Mouse (Mus musculus): Measurements from ENCODE around the gene Galk2.

The Galk2 gene

DNA sequence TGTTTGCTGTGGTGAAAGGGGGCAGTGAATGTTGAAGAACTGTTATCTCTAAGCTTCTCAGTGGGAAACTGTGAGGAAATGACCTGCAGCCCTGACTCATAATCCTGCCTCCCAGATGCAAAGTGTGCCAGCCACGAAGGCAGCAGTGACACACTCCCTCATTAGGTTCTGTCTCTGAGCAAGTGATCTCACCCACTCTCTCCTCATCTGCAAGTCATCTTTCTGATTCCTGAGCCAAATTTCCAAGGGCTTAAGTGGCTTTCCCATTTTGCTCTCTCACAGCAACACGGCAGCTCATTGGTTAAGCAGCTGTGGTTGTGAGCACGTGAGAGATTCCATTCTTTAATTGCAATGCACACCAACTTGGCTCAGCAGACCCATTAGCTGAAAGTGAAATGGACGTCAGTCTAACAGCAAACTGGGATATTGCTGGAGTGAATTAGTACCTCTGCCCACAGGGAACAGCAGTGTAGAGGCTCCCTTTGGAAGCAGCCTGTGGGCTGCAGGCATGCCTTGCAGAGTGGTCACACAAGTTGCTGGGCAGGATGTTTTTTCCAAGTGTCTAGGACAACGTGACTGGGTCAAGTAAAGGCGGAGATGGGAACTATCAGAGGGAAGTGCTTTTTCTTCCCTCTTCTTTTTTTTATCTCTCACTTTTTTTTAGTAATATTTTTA is 82.3 kb downstream of the Galk2 start:
- DNase-seq (ENCODE audit: low read depth, low spot score) = no peak

DNA sequence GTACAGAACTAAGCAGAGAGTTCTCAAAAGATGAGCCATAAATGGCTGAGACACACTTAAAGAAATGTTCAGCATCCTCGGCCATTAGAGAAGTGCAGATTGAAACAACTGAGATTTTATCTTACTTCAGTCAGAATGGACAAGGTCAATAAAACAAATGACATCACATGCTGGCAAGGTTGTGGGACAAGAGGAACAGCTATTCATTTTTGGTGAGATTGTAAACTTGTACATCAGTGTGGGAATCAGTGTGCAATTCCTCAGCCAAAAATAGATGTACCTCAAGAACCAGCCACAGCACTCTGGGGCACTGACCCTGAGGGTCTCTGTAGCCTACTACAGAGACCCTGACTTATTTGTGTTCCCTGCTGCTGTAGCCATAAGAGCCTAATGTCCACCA is 84.4 kb downstream of the Galk2 start:
- no peak for DNase-seq (ENCODE audit: low read depth, low spot score)

DNA sequence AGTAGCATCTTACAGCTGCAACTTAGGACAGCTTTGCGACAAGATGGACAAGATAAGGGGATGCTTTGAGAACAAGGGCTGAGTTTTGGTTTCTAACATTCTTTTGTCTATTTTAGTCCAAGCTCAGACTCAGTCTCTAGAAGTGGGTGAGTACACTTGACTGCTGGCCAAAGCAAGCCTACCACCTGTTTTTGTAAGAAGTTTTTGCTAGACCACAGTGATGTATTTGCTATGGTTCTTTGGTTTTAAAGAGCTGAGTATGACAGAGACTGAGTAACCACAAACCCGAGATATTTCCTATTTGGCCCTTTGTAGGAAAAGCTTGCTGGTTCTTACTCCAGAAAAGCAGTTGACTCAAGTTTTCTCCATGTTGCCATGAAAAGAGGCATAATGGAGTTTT is 89.3 kb downstream of the Galk2 start:
- DNase-seq (ENCODE audit: low read depth, low spot score) = no peak

DNA sequence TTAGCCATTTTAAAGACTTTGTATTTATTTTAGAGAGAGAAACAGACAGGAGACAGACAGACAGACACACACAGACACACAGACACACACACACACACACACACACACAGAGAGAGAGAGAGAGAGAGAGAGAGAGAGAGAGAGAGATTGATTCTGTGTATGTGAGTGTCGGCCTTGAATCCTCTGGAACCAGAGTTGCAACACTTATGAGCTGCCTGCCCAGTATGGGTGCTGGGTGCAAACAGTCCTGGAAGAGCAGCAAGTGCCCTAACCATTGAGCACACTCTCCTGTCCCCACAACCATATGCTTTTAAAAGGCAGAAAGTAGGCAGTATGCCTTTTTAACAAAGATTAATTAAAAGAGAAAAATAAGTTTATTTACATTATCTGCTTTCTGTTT is 109.9 kb downstream of the Galk2 start:
- no peak for DNase-seq (ENCODE audit: low read depth, low spot score)

DNA sequence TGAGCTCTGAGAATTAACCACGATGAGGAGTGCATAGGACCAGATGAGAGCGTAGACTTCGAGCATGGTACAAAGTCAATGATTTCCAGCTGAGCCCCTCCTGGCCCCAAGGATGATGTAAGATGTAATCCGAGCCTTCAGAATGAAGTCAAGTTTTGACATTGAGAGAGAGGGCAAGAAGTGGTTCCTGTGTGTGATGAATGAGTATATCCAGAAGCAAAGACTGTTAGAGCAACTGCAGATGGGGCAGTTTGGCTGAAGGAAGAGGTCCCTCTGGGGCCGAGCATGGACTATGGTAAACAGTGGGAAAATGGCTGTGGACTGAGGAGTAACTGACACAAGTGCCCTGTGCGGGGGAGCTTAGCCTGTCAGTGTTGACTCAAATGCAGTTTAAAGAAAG is 114.3 kb downstream of the Galk2 start:
- peak; percentile 56 for DNase-seq (ENCODE audit: low read depth, low spot score)

DNA sequence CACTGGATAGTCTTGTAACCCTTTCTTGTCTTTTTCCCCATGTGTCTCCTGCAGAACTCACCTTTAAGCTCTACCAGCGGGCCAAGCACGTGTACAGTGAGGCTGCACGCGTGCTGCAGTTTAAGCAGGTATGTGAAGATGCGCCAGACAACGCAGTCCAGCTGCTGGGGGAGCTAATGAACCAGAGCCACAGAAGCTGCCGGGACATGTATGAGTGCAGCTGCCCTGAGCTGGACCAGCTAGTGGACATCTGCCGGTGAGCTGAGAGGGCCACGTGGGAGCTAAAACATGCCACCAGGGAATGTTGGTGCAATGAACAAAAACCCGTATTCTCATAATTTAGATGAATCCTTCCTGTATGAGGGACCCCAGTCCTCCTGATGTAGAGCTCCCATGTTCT is 116.3 kb downstream of the Galk2 start:
- no peak for DNase-seq (ENCODE audit: low read depth, low spot score)

DNA sequence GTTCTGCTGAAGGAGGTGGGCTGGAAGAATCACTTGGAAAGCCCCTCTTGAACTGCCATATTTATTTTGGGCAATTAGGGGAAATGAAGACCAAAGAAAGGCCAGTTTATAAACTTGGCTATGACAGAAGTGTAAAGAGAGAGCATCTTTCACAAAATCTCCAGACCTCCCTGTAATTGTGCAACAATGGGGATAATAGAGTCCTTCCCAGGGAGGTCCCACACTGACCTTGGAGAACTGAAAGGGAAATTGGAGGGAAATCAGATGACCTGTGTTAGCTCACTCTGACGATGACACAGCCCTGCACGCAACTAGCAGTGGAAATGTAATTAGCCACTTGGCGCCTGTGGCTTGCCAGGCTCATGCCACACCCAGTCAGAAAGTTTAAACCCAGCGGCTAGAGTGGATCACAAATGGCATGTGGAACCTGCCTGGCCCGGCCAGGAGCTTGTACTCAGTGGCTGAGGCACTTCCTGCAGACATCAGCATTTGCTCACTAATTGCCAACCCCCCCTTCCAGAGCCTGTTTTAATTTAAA is 117.0 kb downstream of the Galk2 start:
- no peak for DNase-seq (ENCODE audit: low read depth, low spot score)

DNA sequence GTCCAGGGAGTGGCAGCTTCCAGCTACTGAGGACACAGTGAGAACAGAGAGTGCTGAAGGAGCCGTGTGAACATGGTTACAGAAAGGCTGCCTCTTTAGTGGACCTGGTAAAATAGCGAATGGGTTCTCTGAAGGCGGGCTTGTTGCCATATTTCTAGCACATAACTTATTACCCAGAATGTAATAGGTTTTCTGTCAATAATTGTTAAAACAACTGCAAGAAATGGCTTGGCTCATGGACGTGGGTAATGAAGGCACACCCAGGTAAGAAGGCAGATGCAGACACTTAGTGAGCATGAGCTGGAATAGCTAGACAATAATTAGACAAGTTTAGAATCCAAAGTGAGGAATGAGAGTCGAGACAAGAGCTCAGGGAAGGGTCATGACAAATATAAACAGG is 143.4 kb downstream of the Galk2 start:
- DNase-seq (ENCODE audit: low read depth, low spot score) = no peak

DNA sequence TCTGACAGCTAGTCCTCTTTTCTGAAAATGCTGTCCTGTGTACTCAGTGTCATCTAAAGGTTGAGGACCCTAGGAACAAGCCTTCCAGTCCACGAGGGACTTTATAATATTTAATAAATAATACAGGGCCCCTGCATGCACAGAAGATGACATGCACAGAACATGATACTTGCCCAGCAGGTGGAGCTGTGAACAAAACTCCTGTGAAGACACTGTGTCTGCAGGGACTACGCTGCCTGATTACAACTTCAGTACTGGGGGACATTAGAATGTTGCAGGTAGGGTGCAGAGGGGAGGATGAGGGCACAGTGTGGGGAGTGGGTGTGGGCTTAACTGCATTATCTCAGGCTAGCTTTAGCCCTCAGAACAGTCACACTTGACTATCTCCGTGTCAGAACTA is 147.2 kb downstream of the Galk2 start:
- no peak for DNase-seq (ENCODE audit: low read depth, low spot score)

DNA sequence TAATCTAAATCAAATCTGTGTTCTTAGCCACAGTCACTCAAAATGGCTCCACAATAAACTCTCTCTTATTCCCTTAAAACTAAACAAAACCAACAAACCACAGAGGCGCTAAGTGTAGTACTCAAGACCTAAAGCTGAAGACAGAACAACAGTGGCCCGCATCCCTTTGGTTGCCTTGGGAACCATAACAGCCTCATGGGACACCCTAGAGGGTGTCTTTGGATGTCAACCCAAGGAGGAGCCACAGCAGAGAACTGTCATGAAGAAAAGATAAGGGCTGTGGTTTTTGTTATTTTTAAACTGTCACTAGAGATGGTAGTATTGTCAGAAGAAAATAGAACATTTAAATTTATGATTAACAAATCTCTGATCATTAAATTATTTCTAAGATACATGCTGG is 147.8 kb downstream of the Galk2 start:
- DNase-seq (ENCODE audit: low read depth, low spot score) = no peak

DNA sequence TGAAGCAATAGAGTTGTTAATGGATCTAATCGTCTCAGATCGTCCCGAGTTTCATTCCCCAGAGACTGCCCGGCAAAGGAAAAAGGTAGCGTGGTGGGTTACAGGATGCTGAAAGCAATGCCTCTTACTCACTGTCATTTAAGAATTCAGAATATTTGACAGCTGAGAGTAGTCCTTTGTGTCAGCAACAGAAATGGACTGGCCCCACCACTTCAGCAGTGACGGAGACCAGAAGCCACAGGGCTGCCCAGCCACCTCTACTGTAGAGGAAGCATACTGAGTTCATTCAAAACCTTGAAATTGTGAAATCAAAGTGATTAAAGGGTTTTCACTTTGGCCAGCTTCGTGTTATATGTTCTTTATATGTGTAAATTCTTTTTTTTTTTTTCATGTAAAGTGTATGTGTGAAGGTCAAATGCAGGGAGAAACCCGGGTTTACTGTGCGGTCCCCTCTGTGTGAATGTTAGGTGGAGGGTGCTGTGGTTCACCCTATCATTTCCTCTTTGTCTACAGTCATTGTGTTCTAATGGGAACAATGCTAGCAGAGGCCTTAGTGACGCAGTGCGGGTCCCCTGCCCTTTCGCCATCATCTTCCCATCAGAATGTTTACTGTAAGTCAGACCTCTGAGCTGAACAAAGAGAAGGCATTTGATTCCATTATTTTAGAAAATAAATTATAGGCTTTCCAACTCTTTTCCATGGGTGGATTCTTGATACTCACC is 156.2 kb downstream of the Galk2 start:
- no peak for DNase-seq (ENCODE audit: low read depth, low spot score)

DNA sequence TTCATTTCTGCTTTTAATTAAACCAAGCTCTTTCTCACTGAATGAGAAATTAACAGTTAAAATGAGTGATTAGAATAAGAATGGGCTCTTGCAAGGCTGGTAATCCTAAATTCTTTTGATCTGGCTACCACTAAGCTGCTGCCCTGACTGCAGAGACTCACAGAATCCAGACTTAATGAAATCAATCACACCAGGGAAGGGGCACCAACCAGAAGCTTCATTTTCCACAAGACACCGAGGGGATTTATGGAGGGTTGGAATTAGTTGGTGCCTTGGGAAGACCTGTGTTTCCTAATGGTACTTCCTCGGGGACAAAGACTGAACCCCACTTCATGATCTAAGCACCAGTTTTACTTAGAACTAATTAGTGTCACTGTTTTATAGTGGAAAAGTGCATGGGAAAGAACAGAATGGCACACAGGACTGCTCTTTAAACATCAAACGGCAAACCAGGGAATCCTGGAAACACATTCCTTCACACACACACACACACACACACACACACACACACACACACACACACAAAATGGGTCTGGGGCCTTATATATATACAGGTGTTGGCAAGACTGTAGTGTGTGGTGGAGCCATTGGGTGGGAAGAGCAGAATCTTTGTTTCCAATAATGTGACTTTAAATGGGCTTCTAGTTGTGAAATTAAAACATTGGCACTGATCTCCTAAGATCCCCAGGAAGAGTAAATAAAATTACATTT is 157.0 kb downstream of the Galk2 start:
- DNase-seq (ENCODE audit: low read depth, low spot score) = no peak

DNA sequence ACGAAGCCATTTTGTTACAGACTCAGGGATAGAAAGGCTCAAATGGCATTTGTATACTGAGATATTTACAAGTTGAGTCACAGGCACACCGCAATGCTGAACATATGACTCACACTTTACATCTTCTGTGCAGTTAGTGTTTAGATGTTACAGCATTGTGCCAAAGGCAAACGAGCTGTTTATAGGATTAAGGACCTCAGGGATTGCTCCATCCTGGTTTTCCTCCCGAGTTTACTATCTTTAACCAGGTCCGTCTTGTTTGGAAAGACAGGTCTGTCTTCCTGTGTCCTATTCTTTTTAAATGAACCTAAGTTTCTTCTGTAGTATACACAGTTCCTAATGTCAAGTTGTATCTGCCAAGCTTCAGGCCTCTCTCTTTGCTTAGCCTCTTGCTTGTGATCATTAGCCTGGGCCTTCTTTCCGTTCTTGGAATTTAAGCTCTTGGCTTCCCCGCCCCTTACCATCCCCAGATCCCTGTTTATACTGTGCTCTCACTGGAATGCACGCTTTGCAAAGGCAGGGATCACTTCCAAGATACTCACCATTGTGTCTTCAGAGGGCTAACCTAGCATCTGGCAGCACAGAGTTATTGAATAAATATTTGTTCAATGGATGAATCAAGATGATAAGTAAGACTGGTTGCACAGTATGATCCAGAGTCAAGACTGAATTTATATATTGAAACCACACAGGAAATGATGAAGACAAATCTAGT is 172.4 kb downstream of the Galk2 start:
- DNase-seq (ENCODE audit: low read depth, low spot score) = no peak

DNA sequence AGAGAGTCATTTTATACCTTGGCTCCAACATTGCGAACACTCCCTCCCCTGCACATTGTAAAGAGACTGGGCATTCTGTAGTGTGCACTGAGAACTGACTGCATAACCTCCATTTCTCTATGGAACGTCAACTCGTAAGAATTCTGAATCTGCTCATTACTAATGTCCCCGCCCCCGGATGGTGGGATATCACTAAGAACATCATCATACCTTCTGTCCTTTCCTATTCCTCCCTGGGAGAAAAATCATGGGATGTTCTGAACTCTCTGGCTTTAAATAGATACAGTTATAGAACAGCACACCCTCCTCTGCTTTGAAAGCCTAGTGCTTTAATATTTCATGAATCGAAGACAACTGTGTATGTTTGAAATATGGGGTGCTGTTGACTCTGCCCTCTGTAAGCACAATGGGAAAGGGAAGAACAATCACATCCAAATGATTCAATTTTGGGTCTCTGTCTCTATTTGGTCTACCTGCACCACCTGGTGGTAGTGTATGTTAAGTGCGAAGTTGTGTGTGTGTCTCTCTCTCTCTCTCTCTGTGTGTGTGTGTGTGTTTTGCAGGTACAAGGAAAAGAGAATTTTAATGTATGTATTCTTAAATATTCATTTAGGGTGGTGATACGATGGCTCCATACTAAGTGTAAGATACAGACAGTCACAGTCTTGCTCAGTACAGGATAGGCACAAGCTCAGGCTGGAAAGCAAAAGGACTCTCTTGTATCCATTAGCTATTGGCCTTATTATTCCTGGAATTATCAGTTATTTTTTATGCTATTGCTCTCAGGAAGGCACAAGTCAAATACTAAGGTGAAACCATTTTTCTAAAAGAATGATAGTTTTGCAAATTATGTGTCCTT is 174.4 kb downstream of the Galk2 start:
- DNase-seq (ENCODE audit: low read depth, low spot score) = no peak
